Mouse (Mus musculus): ENCODE results near the gene Olfr16.

DNA sequence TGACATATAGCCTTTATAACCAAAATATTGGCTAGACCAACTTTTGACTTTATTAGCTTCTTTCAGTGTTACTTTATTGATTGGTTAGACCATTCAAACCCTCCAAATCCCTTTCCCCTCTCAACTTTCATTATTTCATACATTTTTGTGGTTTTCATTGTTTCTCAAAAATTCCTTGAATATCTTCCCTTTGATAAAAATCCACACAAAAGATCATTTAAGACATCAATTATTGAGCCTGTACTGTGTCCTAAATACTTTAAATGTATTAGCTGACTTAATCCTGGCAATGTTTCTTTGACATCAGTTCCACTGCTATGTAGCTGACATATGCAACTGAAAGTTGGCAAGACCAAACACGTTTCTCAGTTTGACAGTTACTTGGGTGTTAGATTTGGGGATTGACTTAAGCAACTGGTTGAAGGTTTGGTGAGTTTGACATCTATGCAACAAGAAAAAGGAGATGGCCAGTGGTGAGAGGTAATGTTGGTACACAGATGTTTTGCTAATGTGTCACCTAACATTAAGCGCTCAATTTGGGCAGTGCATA, 1.0 kb downstream of the Olfr16 start:
- no peak for TF ChIP-seq CTCF (IDR thresholded peaks at IDR 0.05; ENCODE audit: low read depth)
- no peak for TF ChIP-seq EP300 (IDR thresholded peaks at IDR 0.05; ENCODE audit: low read depth)

All from liver, embryonic 14.5 days (tissue).